Mouse (Mus musculus) fat pad, adult 2 months (tissue): ENCODE measurements at regions not wholly inside any gene's neighbourhood (a gene's known extent, or its start where the extent isn't known, plus 50 kb on each side); places are given as distances from the start of the nearest gene placed in this dataset.

Experiments used
- DNase-seq: peaks from one replicate; pipeline ENCODE4 v3.0.0-alpha.2; 2011; ENCODE audit warnings: low read depth, low spot score; ENCODE audit errors: extremely low read depth

GRCm38 (mm10) chr16:51905588-51905987 lies 125.4 kb upstream of the Cblb start:
- no peak for DNase-seq

- DNase-seq: no peak
Measured at GRCm38 (mm10) chr16:51906686-51907085, 124.3 kb upstream of the Cblb start.

DNA sequence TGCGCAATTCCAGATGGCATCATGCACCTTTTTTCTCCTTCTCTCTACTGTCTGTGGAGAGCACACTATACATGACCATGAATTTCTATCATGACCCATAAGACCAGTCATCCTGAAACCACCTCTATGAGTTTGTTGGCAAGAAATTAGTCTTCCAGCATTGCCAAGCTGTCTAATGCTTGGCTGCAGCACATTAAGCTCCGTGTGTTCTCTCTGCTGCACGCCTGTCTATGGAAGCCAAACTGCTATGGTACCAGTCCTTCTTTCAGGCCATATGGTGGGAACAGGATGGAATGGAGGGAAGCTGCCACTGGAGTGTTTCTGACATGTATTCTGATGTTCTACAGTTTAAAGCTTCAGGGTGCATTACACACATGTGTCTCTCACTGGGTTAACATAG lies 121.0 kb upstream of the Cblb start:
- DNase-seq: no peak

GRCm38 (mm10) chr16:51911109-51911765 lies 119.8 kb upstream of the Cblb start:
- peak; percentile 65 for DNase-seq

GRCm38 (mm10) chr16:51915034-51915928 lies 115.7 kb upstream of the Cblb start:
- DNase-seq: no peak

DNA sequence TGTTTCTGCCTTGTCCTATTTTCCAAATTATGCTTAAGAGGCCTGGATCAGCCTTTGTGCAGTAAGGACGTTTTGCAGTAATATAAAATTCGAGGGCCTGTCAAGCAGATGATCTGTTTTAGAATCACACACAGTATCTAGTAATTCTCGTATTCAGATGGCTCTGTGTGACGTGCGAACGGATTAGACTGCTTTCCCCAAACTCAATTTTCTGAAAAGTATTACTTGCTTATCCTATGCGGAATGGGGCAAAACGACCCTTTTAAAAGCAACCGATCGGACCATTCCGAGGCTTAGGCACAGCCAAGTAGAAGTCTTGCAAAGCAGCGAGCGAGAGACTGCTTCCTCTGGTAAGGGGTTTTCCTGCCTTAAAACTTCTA lies 115.1 kb upstream of the Cblb start:
- DNase-seq: no peak

- no peak for DNase-seq
Measured at GRCm38 (mm10) chr16:51916337-51916736, 114.7 kb upstream of the Cblb start.

- no peak for DNase-seq
Measured at GRCm38 (mm10) chr16:51916820-51917219, 114.2 kb upstream of the Cblb start.

- no peak for DNase-seq
Measured at GRCm38 (mm10) chr16:51917540-51917939, 113.5 kb upstream of the Cblb start.

GRCm38 (mm10) chr16:51921025-51921424 lies 110.0 kb upstream of the Cblb start:
- no peak for DNase-seq

GRCm38 (mm10) chr16:51922589-51922988 lies 108.4 kb upstream of the Cblb start:
- no peak for DNase-seq

GRCm38 (mm10) chr16:51925639-51926038 lies 105.4 kb upstream of the Cblb start:
- no peak for DNase-seq

DNA sequence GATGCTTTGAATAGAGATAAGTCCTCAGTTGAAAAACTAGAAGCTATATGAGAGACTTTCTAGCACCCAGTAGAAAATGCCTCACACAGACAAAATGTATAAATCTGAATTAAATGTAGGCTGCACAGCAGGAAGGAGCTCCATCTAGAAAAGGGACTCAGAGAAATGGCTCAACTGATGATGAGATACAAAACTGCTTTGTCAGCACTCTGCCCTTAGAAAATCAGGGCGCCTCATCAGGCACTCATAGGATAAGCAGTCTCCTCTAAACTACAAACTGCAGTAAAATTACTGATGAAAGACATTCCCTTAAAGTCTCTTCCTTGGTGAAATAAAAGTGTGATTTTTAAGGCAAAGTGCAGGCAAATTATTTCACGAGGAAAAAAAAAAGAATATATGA lies 97.9 kb upstream of the Cblb start:
- DNase-seq: no peak

DNA sequence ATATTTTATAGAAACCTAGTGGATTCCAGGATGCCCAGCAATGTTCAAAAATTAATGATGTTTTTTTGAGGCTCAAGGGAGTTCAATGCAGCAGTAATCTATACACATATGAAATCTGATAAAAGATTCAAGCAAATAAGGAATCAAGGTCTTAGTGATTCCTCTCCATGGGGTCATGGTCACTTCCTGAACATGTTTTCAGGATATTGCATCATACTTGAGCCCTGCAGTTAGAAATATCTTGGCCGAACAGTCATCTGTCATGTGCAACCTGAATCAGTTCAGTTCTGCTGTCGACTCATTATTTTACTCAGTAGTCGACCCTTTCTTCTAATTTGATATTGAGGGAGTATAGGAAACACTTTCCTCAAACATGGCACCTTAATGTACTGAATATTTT lies 97.1 kb upstream of the Cblb start:
- no peak for DNase-seq

GRCm38 (mm10) chr16:51937298-51937697 lies 93.7 kb upstream of the Cblb start:
- DNase-seq: no peak

- peak; percentile 95 for DNase-seq
Measured at GRCm38 (mm10) chr16:51939061-51939460, 92.0 kb upstream of the Cblb start.

- DNase-seq: no peak
Measured at GRCm38 (mm10) chr16:51940574-51940973, 90.5 kb upstream of the Cblb start.

GRCm38 (mm10) chr16:51942431-51943130 lies 88.4 kb upstream of the Cblb start:
- no peak for DNase-seq

DNA sequence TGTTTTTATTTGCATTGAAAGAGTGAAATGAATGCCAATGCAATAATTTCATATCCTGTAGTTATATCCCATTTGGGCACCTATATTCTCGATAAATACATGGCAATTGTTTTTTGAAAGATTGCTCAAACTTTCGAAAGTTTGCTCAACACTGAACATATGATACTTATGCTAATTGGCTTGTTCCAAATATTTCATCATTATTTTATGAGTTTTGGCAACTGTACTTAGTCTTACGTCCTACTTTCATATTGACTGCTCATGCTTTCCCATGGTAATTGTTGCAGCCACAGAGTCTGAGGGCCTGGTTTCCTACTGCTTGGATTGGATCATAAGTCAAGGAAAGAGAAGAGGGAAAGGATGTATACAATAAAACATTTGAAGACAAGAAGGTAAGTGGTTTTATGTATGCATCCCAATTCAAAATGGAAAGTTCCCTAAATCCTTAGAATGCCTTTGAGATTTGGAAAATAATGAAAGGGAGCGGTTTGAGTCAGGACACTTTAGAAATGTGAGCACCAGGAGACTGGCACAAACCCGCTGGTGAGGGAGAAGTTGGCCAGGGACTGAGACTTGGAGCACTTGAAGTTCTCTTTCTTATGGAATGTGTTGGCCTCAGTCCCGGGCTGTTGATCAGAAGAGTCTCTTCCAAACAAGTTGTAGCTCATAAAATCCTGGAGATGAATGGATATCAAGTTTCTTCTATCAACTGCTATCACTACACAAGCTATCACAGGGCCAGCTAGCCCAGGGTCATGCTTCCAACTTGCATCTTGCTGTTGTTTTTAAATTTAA lies 63.8 kb upstream of the Cblb start:
- DNase-seq: peak; percentile 88
